Mouse (Mus musculus): ENCODE measurements at regions not wholly inside any gene's neighbourhood (a gene's known extent, or its start where the extent isn't known, plus 50 kb on each side); places are given as distances from the start of the nearest gene placed in this dataset.
A peak's percentile ranks its signal among the peaks of the same experiment; 100 is the strongest.

GRCm38 (mm10) chr13:31334981-31335380 lies 221.0 kb upstream of the Foxq1 start:
- DNase-seq (ENCODE audit: low spot score), result no peak

GRCm38 (mm10) chr13:31337631-31338030 lies 218.3 kb upstream of the Foxq1 start:
- no peak for DNase-seq (ENCODE audit: low spot score)

GRCm38 (mm10) chr13:31339386-31339785 lies 216.5 kb upstream of the Foxq1 start:
- peak; percentile 55 for DNase-seq (ENCODE audit: low spot score)

GRCm38 (mm10) chr13:31339901-31340300 lies 216.0 kb upstream of the Foxq1 start:
- DNase-seq (ENCODE audit: low spot score), result peak; percentile 25

- DNase-seq (ENCODE audit: low spot score), result no peak
Measured at GRCm38 (mm10) chr13:31340363-31340948, 215.5 kb upstream of the Foxq1 start.

- DNase-seq (ENCODE audit: low spot score), result no peak
Measured at GRCm38 (mm10) chr13:31341282-31342100, 214.4 kb upstream of the Foxq1 start.

- DNase-seq (ENCODE audit: low spot score), result no peak
Measured at GRCm38 (mm10) chr13:31346205-31346604, 209.7 kb upstream of the Foxq1 start.

GRCm38 (mm10) chr13:31347000-31347399 lies 208.9 kb upstream of the Foxq1 start:
- no peak for DNase-seq (ENCODE audit: low spot score)

- no peak for DNase-seq (ENCODE audit: low spot score)
Measured at GRCm38 (mm10) chr13:31349671-31350070, 206.3 kb upstream of the Foxq1 start.

- DNase-seq (ENCODE audit: low spot score), result no peak
Measured at GRCm38 (mm10) chr13:31351481-31351880, 204.5 kb upstream of the Foxq1 start.

GRCm38 (mm10) chr13:31352825-31353224 lies 203.1 kb upstream of the Foxq1 start:
- DNase-seq (ENCODE audit: low spot score), result no peak

GRCm38 (mm10) chr13:31359353-31359752 lies 196.6 kb upstream of the Foxq1 start:
- DNase-seq (ENCODE audit: low spot score), result no peak

- no peak for DNase-seq (ENCODE audit: low spot score)
Measured at GRCm38 (mm10) chr13:31362386-31362785, 193.5 kb upstream of the Foxq1 start.

GRCm38 (mm10) chr13:31364369-31364768 lies 191.6 kb upstream of the Foxq1 start:
- DNase-seq (ENCODE audit: low spot score), result no peak

- no peak for DNase-seq (ENCODE audit: low spot score)
Measured at GRCm38 (mm10) chr13:31367226-31367625, 188.7 kb upstream of the Foxq1 start.

GRCm38 (mm10) chr13:31369182-31369581 lies 186.8 kb upstream of the Foxq1 start:
- DNase-seq (ENCODE audit: low spot score), result no peak

GRCm38 (mm10) chr13:31370873-31371272 lies 185.1 kb upstream of the Foxq1 start:
- peak; percentile 16 for DNase-seq (ENCODE audit: low spot score)

- no peak for DNase-seq (ENCODE audit: low spot score)
Measured at GRCm38 (mm10) chr13:31374006-31374405, 181.9 kb upstream of the Foxq1 start.

GRCm38 (mm10) chr13:31393421-31394215 lies 162.3 kb upstream of the Foxq1 start:
- no peak for DNase-seq (ENCODE audit: low spot score)

GRCm38 (mm10) chr13:31396216-31396910 lies 159.6 kb upstream of the Foxq1 start:
- no peak for DNase-seq (ENCODE audit: low spot score)

GRCm38 (mm10) chr13:31397246-31397645 lies 158.7 kb upstream of the Foxq1 start:
- DNase-seq (ENCODE audit: low spot score), result no peak

GRCm38 (mm10) chr13:31400401-31400800 lies 155.5 kb upstream of the Foxq1 start:
- DNase-seq (ENCODE audit: low spot score), result no peak

All from urinary bladder, postnatal 14 days (tissue).